Mouse (Mus musculus) retina, postnatal 7 days (tissue): ENCODE measurements around the gene Slc3a1.
A peak's percentile ranks its signal among the peaks of the same experiment; 100 is the strongest.

Source experiments
- DNase-seq: peaks from one replicate; pipeline ENCODE4 v3.0.0-alpha.2; 2012; ENCODE audit warnings: low read depth, low spot score

The Slc3a1 gene

GRCm38 (mm10) chr17:85089011-85089410 lies 60.8 kb downstream of the Slc3a1 start:
- DNase-seq = no peak

DNA sequence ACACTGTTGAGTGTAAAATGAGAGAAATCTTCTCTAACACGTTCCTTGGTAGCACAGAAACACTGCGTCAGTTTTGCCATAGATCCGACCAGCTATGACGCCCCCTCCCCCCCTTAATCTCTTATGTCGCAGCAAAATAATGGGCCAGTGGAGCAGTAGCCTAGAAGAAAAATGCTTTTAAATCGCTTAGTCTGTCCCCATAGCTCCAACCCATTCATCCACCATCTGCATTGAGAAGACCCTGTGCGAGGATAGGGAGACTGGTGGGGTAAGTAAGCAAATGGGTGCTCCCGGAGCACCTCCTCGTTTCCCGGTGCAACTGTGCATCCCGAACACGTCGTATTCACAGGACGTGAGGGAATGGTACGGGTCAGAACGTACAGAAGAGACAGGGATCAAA lies 61.4 kb downstream of the Slc3a1 start:
- no peak for DNase-seq

DNA sequence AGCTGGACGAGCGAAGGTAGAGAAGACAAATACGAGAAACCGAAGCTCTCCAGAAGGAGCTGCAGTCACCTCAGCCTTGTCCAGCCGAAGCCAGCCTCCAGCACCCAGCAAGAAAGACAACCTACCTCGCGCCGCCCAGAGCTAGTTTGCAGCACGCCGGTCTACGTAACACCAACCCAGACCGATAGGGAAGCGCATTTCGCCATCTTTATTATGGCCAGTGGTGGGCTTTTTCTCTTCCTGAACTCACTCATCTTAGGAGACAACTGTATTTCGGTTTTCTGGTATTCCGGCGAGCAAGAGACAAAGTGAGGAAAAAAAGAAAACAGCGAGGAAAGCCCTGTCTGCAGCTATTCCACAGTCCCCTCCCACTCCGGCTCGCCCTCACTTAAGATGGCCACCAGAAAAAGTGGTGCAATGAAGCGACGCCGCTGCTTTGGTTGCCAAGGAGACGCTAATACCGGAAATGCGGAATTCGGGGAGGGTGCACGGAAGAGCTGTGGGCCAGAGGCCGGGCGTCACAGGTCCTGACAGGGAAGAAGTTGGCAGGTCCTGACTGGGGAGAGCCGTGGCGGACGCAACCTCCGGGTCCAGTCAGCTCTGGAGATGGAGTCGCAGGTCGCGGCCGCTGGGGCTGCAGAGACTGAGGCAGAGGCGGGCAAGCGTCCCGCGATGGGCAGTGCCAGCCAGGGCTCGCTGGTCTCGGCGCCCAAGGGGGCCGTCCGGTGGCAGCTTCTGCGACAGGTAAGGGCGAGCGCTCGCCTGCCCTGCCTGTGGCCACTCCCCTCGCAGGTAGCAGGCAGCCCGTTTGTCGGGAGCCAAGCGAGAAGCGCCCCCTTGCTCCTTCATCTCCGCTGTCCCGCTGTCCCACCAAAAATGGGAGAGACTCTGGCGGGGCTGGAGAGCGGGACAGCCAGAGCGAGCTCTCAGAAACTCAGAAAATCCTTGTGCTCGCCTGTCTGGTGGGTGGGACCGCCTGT lies 62.2 kb downstream of the Slc3a1 start, which contains the start of the genes Prepl and Camkmt:
Prepl (minus strand) TSS at position 122 of the 980 bp plus-strand sequence.
Camkmt (plus strand) TSS at position 433 of the 980 bp plus-strand sequence.
- DNase-seq = peak; percentile 98

DNA sequence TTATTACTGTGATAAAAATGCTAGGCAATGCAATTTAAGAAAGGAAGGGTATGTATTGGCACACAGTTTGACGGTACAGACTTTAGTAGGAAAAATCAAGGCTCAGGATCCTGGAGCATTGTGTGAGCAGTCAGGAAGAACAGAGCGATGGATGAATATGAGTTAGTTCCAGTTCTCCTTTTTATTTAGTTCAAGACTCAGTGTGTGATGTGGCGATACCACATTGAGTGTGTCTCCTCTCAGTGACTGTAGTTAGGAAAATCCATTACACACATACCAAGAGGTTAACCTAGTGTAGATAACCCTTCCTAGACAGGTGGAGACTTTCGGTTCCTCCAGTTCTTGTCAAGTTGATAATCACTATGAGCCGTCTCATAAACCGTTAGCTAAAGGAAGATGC lies 63.6 kb downstream of the Slc3a1 start:
- DNase-seq = no peak

DNA sequence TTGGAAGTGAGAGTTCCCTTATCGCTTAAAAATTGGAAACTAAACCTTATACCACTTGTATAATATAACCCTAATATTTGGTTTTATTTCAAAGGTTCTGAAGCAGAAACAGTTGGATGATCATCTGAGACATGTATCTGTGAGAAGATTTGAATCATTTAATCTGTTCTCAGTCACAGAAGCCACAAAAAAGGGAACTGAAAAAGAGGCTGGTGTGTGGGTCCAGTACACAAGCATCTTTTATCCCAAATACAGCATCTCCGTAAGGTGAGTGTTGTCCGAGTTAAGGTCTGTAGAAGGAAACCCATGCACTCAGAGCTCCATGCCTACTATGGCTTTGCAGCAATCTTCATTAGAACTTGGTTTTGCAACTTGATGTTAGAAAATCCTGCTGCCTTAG lies 68.2 kb downstream of the Slc3a1 start:
- DNase-seq = no peak

DNA sequence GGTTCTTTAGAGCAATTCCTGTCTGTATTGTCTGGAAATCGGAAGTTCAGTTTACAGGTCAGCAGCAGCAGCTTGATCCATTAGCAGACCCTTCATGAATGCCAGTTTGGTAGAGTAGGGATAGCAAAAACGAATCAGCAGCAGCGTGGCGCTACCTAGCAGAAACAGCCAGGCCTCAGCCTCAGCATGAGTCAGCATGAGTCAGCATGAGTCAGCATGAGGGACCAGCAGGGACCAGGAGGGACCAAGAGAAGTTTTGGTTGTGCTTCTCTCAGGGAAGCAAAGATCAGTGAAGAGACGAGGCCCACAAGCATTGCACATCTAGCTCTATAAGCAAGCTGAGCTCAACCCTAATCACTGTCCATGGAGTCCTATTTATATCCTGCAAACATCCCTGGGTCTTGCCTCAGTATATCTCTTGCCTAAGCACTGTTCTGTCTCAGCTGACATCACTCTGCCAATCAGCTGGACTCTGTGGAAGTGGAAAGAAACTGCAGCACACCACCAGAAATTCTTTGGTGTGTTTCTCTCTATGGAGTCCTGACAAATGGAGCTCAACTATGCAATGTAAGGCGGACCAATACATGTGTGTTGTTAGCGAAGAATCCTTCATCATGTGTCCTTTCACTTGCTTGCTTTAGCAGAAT lies 70.6 kb downstream of the Slc3a1 start:
- no peak for DNase-seq

GRCm38 (mm10) chr17:85100232-85100631 lies 72.1 kb downstream of the Slc3a1 start:
- DNase-seq = no peak

- DNase-seq = no peak
Measured at GRCm38 (mm10) chr17:85101751-85102150, 73.6 kb downstream of the Slc3a1 start.

DNA sequence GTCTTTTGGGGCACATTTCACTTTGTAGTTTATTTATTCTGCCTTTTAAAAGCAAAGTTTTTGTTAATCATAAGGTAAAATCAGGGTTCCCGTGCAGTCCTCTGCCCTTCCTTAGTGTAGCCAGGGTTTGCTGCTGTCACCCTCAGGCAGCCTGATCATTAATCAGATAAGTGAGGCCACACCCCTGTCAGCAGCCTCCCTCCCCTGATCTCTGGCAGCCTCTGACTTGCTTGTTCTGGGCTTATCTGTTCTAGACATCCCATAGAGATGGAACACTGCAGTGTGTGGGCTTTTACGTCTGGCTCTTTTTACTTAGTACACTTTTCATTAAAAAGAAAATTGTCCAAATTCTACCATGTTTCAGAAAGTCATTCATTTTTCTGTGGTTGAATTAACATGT lies 75.1 kb downstream of the Slc3a1 start:
- DNase-seq = no peak

- no peak for DNase-seq
Measured at GRCm38 (mm10) chr17:85110640-85111039, 82.5 kb downstream of the Slc3a1 start.

DNA sequence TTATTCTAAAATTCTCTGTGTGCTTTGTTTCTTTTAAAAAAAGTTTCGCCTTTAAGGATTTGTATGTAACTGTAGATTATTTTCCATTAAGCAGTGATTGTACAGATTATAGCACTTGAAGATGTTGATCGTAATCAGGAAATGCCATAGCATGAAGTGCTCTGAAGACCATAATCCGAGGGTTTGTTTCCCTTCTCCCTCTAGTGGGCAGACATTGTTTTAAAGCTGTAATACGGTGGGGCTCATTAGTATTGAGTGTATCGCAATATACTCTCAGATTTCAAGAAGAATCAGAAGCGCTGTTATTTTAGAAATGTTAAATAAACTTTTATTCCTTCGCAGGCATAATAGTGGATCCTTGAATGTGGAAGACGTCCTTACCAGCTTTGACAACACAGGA lies 85.3 kb downstream of the Slc3a1 start:
- DNase-seq = no peak
